Mouse (Mus musculus): ENCODE measurements around the gene Nup160.
A peak's percentile ranks its signal among the peaks of the same experiment; 100 is the strongest.

Nup160 gene

GRCm38 (mm10) chr2:90677007-90677406, at the start of gene Nup160:
TSS of gene Nup160 (plus strand) at chr2:90677215.
- no peak for DNase-seq

- no peak for DNase-seq
Observed at GRCm38 (mm10) chr2:90628261-90628660, 48.8 kb upstream of the Nup160 start.

- no peak for DNase-seq
Observed at GRCm38 (mm10) chr2:90629552-90629951, 47.5 kb upstream of the Nup160 start.

- DNase-seq: no peak
Observed at GRCm38 (mm10) chr2:90631938-90632733, 44.9 kb upstream of the Nup160 start.

- no peak for DNase-seq
Observed at GRCm38 (mm10) chr2:90634671-90635070, 42.3 kb upstream of the Nup160 start.

GRCm38 (mm10) chr2:90635085-90635723, 41.8 kb upstream of the Nup160 start:
- peak; percentile 74 for DNase-seq

- DNase-seq: no peak
Observed at GRCm38 (mm10) chr2:90636853-90637252, 40.2 kb upstream of the Nup160 start.

GRCm38 (mm10) chr2:90638986-90639746, 37.8 kb upstream of the Nup160 start:
- DNase-seq: no peak

GRCm38 (mm10) chr2:90639747-90640699, 37.0 kb upstream of the Nup160 start:
- no peak for DNase-seq

GRCm38 (mm10) chr2:90641007-90641709, 35.9 kb upstream of the Nup160 start:
- DNase-seq: peak; percentile 57

GRCm38 (mm10) chr2:90641710-90642039, 35.3 kb upstream of the Nup160 start:
- DNase-seq: no peak

GRCm38 (mm10) chr2:90647084-90647483, 29.9 kb upstream of the Nup160 start:
- peak; percentile 50 for DNase-seq

- DNase-seq: no peak
Observed at GRCm38 (mm10) chr2:90649405-90649804, 27.6 kb upstream of the Nup160 start.

GRCm38 (mm10) chr2:90649965-90650364, 27.1 kb upstream of the Nup160 start:
- DNase-seq: peak; percentile 56

- DNase-seq: peak; percentile 41
Observed at GRCm38 (mm10) chr2:90652101-90652500, 24.9 kb upstream of the Nup160 start.

- no peak for DNase-seq
Observed at GRCm38 (mm10) chr2:90652993-90653392, 24.0 kb upstream of the Nup160 start.

- DNase-seq: no peak
Observed at GRCm38 (mm10) chr2:90655449-90655848, 21.6 kb upstream of the Nup160 start.

GRCm38 (mm10) chr2:90658613-90659012, 18.4 kb upstream of the Nup160 start:
- DNase-seq: peak; percentile 51

- no peak for DNase-seq
Observed at GRCm38 (mm10) chr2:90659016-90659415, 18.0 kb upstream of the Nup160 start.

GRCm38 (mm10) chr2:90659639-90660038, 17.4 kb upstream of the Nup160 start:
- no peak for DNase-seq

- DNase-seq: no peak
Observed at GRCm38 (mm10) chr2:90660947-90661346, 16.1 kb upstream of the Nup160 start.

- peak; percentile 69 for DNase-seq
Observed at GRCm38 (mm10) chr2:90661426-90661825, 15.6 kb upstream of the Nup160 start.

All from lung, postnatal 36 days (tissue).